Mouse (Mus musculus) kidney, embryonic 16.5 days (tissue): ENCODE data around the gene Nr2e3. TPM values are rescaled to one million over a fixed set of nuclear protein-coding genes. Genes with fewer than 3 reads are reported as not detected.

ENCODE experiments used
- ATAC-seq: fragments of 200-750 bp; cut with Nextera tagmentation; 2 replicates; pipeline ENCODE4 v1.8.0; 2017; ENCODE audit warnings: moderate TSS enrichment; ENCODE audit not compliant: low FRiP score, low TSS enrichment
- H3K27ac ChIP-seq: fragments of 300-500 bp; sonication (generic); 2 replicates; pipeline ENCODE4 v1.5.1; 2014; ENCODE audit warnings: low read length
- H3K27me3 ChIP-seq: fragments of 300-500 bp; sonication (generic); 2 replicates; pipeline ENCODE4 v1.6.1; 2014; ENCODE audit warnings: low read length, control low read depth, mixed read lengths; ENCODE audit not compliant: insufficient read depth
- H3K36me3 ChIP-seq: fragments of 300-500 bp; sonication (generic); 2 replicates; pipeline ENCODE4 v1.6.1; 2014; ENCODE audit warnings: low read length, control low read depth, mixed read lengths; ENCODE audit not compliant: insufficient read depth
- H3K4me1 ChIP-seq: fragments of 300-500 bp; sonication (generic); 2 replicates; pipeline ENCODE4 v1.6.1; 2014; ENCODE audit warnings: low read length, control low read depth, mixed read lengths; ENCODE audit not compliant: insufficient read depth
- H3K4me2 ChIP-seq: fragments of 300-500 bp; sonication (generic); replicated peaks from 2 replicates; pipeline ENCODE4 v1.6.1; 2014; ENCODE audit warnings: low read depth, low read length
- H3K4me3 ChIP-seq: fragments of 300-500 bp; sonication (generic); 2 replicates; pipeline ENCODE4 v1.5.1; 2014; ENCODE audit warnings: mild to moderate bottlenecking, low read length
- H3K9ac ChIP-seq: fragments of 300-500 bp; sonication (generic); replicated peaks from 2 replicates; pipeline ENCODE4 v1.6.1; 2014; ENCODE audit warnings: low read length
- H3K9me3 ChIP-seq: fragments of 300-500 bp; sonication (generic); 2 replicates; pipeline ENCODE4 v1.6.1; 2016; ENCODE audit warnings: low read length, control low read depth
- WGBS: fragments of 180-500 bp; shearing (Covaris S2); extraction: QIAGEN DNeasy Blood & Tissue Kit; methylation state at CpG from one replicate; pipeline ENCODE4 v1.1.7; 2014; 5-methylcytosine and 5-hydroxymethylcytosine counted together
- polyA plus RNA-seq: library from polyadenylated mRNA; unstranded; fragments of >200 nt; fragmentation: Nextera tagmentation; extraction: Ambion mirVana; gene quantifications from 2 replicates; pipeline ENCODE4 v1.2.1, GENCODE M21; 2015

Nr2e3 gene
- not detected in 2 replicates for polyA plus RNA-seq

GRCm38 (mm10) chr9:59960559-59960958 is at the start of gene Nr2e3:
Nr2e3 (minus strand) TSS chr9:59960659.
- Histone ChIP-seq H3K4me2 (no peak within 1 kb of the TSS), H3K27me3 (no peaks in the 10 kb centered on the region), H3K36me3 (no peaks in the 10 kb centered on the region), H3K9ac (no peak within 1 kb of the TSS), H3K9me3 (no peaks in the 10 kb centered on the region), H3K4me3 (no peak within 1 kb of the TSS), H3K27ac (no peak within 1 kb of the TSS), H3K4me1 (no peaks in the 10 kb centered on the region)
- no peak for ATAC-seq
- WGBS = 85% methylated on average over 10 of the region's 10 CpGs

- H3K4me2 ChIP-seq = no peak overlapping the region
- no peak for ATAC-seq
- H3K4me3 ChIP-seq = no peak overlapping the region
- no peaks in the 10 kb centered on the region for H3K27me3 ChIP-seq
- no peaks in the 10 kb centered on the region for H3K36me3 ChIP-seq
- no peak overlapping the region for H3K27ac ChIP-seq
- H3K4me1 ChIP-seq = peaks cover 6% of the 10 kb centered on the region
- WGBS = 50% methylated on average over 7 of the region's 7 CpGs
- H3K9me3 ChIP-seq = no peaks in the 10 kb centered on the region
- H3K9ac ChIP-seq = no peak overlapping the region
Observed at GRCm38 (mm10) chr9:60008936-60009335, 48.5 kb upstream of the Nr2e3 start.

DNA sequence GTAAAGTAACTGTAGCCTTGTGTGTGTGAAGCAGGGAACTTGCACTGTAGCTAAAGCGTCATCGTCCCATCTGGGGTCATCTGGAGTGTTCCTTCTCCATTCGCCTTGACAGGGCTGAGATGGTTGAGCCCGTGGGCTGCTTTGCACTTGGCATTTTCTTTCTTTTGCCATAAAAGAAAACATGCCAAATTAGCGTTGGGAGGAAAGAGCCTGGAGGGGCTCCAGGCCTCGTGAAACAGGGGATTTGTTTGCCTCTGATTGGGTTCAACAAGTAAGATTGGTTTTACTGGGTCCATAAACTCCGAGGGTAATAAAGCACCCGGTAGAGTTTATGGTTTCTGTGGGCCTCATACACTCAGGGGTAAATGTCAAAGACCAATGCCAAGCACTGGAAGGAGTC is 41.9 kb upstream of the Nr2e3 start:
- Histone ChIP-seq H3K9me3 (no peaks in the 10 kb centered on the region), H3K4me1 (peaks cover 8% of the 10 kb centered on the region; the same call in 1 of the 2 replicates), H3K27ac (0 out of 2 replicates have a peak overlapping the region, but pooled peaks have one; percentile 3), H3K9ac (no peak overlapping the region), H3K36me3 (no peaks in the 10 kb centered on the region), H3K4me3 (no peak overlapping the region), H3K27me3 (no peaks in the 10 kb centered on the region), H3K4me2 (no peak overlapping the region)
- 25% methylated on average over 8 of the region's 8 CpGs for WGBS
- ATAC-seq = no peak

DNA sequence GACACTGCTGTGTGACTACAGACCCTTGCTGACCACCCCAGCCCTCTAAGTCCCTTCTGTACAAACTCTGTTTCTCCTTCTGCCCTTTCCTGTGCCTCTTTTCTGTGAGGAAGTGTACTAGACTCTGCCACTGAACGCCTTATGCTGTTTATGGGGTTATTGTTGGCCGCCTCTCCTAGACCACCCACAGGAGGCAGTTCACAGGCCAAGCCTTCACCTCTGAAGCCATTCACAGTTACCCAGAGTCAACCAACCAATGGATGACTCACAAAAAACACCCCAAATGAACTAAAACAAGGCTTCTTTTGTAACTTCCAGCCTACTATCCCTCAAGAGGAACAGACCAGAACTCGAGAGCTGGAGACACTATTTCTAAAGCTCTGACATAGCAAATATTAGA is 41.0 kb upstream of the Nr2e3 start:
- Histone ChIP-seq H3K27ac (no peak overlapping the region), H3K4me3 (no peak overlapping the region), H3K4me1 (peaks cover 8% of the 10 kb centered on the region; the same call in 1 of the 2 replicates), H3K9ac (no peak overlapping the region), H3K27me3 (no peaks in the 10 kb centered on the region), H3K36me3 (no peaks in the 10 kb centered on the region), H3K9me3 (no peaks in the 10 kb centered on the region), H3K4me2 (no peak overlapping the region)
- 66% methylated on average over 3 of the region's 3 CpGs for WGBS
- ATAC-seq = no peak

DNA sequence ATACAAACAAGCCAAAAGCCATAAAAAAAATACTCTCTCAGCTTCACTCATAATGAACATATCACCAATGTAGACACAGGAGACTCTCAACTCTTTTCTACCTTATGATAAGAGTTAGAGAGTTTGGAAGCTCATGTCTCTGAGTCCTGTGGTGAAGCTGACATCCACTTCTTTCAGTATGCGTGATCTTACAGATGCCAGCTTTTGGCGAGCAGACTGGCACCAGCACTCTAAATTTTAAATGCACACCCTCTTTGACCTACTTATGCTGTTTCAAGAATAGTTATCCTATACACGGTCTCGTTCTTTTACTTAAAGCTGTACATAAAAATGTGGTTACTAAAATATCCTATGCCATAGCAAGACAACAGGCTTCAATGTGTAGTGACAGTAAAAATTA is 37.3 kb upstream of the Nr2e3 start:
- Histone ChIP-seq H3K36me3 (peaks cover 6% of the 10 kb centered on the region; the same call in 1 of the 2 replicates), H3K9me3 (no peaks in the 10 kb centered on the region), H3K4me1 (peaks cover under 1% of the 10 kb centered on the region; the same call in 1 of the 2 replicates), H3K9ac (no peak overlapping the region), H3K4me3 (no peak overlapping the region), H3K27me3 (no peaks in the 10 kb centered on the region), H3K27ac (no peak overlapping the region), H3K4me2 (no peak overlapping the region)
- no peak for ATAC-seq
- 92% methylated on average over 4 of the region's 4 CpGs for WGBS

DNA sequence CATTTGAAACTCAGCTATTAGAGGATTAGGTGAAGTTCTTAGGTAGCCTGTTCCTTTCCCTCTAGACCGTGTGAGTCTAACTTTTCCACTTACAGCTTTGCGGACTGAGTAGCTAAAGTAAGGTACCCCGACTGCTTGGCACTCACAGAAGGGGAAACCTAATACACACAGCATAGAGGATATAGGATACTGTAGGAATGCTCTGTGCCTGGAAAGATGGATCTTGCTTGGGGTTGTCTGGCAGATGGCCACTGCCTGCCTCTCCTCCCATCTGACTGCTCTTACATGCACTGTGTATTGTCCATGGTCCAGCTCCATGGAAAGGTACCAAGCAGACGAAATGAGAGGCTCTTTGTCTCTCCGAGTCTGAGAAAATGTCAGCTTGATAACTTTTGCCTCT is 30.9 kb upstream of the Nr2e3 start:
- Histone ChIP-seq H3K27ac (no peak overlapping the region), H3K4me1 (no peaks in the 10 kb centered on the region), H3K27me3 (no peaks in the 10 kb centered on the region), H3K9me3 (no peaks in the 10 kb centered on the region), H3K4me3 (no peak overlapping the region), H3K9ac (no peak overlapping the region), H3K36me3 (peaks cover 15% of the 10 kb centered on the region; the same call in 1 of the 2 replicates), H3K4me2 (no peak overlapping the region)
- WGBS = 54% methylated on average over 5 of the region's 5 CpGs
- peak; percentile 57; the same call in 1 of the 2 replicates for ATAC-seq

- H3K36me3 ChIP-seq = peaks cover 15% of the 10 kb centered on the region; the same call in 1 of the 2 replicates
Observed at GRCm38 (mm10) chr9:59989864-59990263, 29.4 kb upstream of the Nr2e3 start.

DNA sequence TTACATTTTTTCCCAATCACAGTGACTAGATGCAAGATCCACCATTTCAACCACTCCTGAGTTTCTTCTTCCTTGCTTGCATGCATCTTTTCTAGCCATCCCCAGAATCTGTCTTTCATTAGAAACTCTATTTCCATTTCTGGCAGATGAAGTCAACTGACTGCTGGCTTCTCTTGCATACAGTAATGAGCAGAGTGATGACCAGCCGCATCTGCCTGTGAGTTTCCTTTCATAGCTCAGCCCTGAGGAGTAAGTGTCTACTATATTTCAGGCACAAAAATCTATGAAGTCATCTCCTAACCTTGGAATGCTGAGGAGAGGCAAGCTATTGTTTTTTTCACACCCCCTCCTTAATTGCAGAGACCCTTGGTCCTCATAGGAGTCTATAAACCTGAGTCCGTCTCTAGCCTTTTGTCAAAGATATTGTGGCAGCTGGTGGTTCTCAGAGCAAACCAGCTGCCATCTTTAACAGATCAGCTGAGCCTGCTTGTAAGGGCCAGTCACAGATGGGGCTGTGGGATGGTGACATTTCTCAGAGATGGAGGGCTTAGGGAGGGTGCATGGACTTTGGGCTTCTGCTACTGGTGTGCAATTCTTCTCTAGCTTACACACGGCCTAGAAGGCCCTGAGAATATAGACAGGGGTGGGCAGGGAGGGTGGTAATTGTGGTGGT is 25.6 kb upstream of the Nr2e3 start:
- no peak for ATAC-seq
- no peak overlapping the region for H3K9ac ChIP-seq
- H3K4me2 ChIP-seq = no peak overlapping the region
- no peaks in the 10 kb centered on the region for H3K9me3 ChIP-seq
- no peaks in the 10 kb centered on the region for H3K4me1 ChIP-seq
- no peaks in the 10 kb centered on the region for H3K27me3 ChIP-seq
- no peak overlapping the region for H3K27ac ChIP-seq
- H3K4me3 ChIP-seq = no peak overlapping the region
- peaks cover 10% of the 10 kb centered on the region; the same call in 1 of the 2 replicates for H3K36me3 ChIP-seq
- WGBS = 86% methylated on average over 3 of the region's 3 CpGs

More at GRCm38 (mm10) chr9:59989864-59990263, 29.4 kb upstream of the Nr2e3 start:
- Histone ChIP-seq H3K27ac (no peak overlapping the region), H3K4me3 (no peak overlapping the region), H3K4me2 (no peak overlapping the region), H3K27me3 (no peaks in the 10 kb centered on the region), H3K4me1 (no peaks in the 10 kb centered on the region), H3K9me3 (no peaks in the 10 kb centered on the region), H3K9ac (no peak overlapping the region)
- 0% methylated on average over 1 of the region's 1 CpGs for WGBS
- ATAC-seq = no peak

GRCm38 (mm10) chr9:59981116-59981515 is 20.7 kb upstream of the Nr2e3 start:
- H3K4me2 ChIP-seq = no peak overlapping the region

GRCm38 (mm10) chr9:59971263-59971662 is 10.8 kb upstream of the Nr2e3 start:
- H3K4me3 ChIP-seq = no peak overlapping the region
- H3K9ac ChIP-seq = no peak overlapping the region
- H3K27me3 ChIP-seq = no peaks in the 10 kb centered on the region
- H3K4me1 ChIP-seq = no peaks in the 10 kb centered on the region
- no peak overlapping the region for H3K4me2 ChIP-seq
- H3K27ac ChIP-seq = no peak overlapping the region
- H3K9me3 ChIP-seq = no peaks in the 10 kb centered on the region
- no peaks in the 10 kb centered on the region for H3K36me3 ChIP-seq
- ATAC-seq = no peak
- 71% methylated on average over 4 of the region's 4 CpGs for WGBS

More at GRCm38 (mm10) chr9:59981116-59981515, 20.7 kb upstream of the Nr2e3 start:
- H3K27me3 ChIP-seq = no peaks in the 10 kb centered on the region
- no peak overlapping the region for H3K9ac ChIP-seq
- H3K27ac ChIP-seq = no peak overlapping the region
- H3K9me3 ChIP-seq = no peaks in the 10 kb centered on the region
- 72% methylated on average over 2 of the region's 2 CpGs for WGBS
- ATAC-seq = no peak
- H3K4me1 ChIP-seq = no peaks in the 10 kb centered on the region
- no peak overlapping the region for H3K4me3 ChIP-seq
- 0 out of 2 replicates have a peak, but pooled peaks cover 3% of the 10 kb centered on the region for H3K36me3 ChIP-seq
